Mouse (Mus musculus) CH12.LX (cell line): Measurements from ENCODE around the gene Klhl26. TPM values are rescaled to one million over a fixed set of nuclear protein-coding genes. Genes with fewer than 3 reads are reported as not detected.

Experiments
- DNase-seq: peaks from one replicate; pipeline ENCODE4 v3.0.0-alpha.2; 2013; ENCODE audit errors: extremely low read depth
- H3K27ac ChIP-seq: 2 replicates; pipeline ENCODE4 v1.5.1; 2012; ENCODE audit warnings: low read depth, mild to moderate bottlenecking, control low read depth, moderate library complexity; ENCODE audit not compliant: insufficient read depth
- H3K27me3 ChIP-seq: replicated peaks from 2 replicates; pipeline ENCODE3; 2012; ENCODE audit warnings: inconsistent platforms
- H3K36me3 ChIP-seq, 2 experiments: replicated peaks in 1 of 2; 2 replicates each; pipeline versions ENCODE3 to v1.6.1; 2012; ENCODE audit warnings: inconsistent platforms in 1 of 2, low read length in 1 of 2, mild to moderate bottlenecking in 1 of 2, mixed read lengths in 1 of 2, moderate library complexity in 1 of 2; ENCODE audit not compliant: control insufficient read depth in 1 of 2, insufficient read depth in 1 of 2
- H3K4me1 ChIP-seq, 2 experiments: 2 replicates each; pipeline ENCODE4 v1.6.1; 2012; ENCODE audit warnings: inconsistent platforms in 1 of 2, moderate library complexity in 1 of 2; ENCODE audit not compliant: insufficient read depth in 2 of 2, control insufficient read depth in 1 of 2
- H3K4me2 ChIP-seq: 2 replicates; pipeline ENCODE4 v1.6.1; 2012; ENCODE audit warnings: low read depth, mild to moderate bottlenecking, control low read depth; ENCODE audit not compliant: poor library complexity, insufficient read depth, severe bottlenecking
- H3K4me3 ChIP-seq, 3 experiments: fragments of 150-350 bp in 1 of 3; sonication (generic) in 1 of 3; replicated peaks in 1 of 3; 2 replicates each; pipeline versions ENCODE3 to v1.5.1; 2011 to 2012; ENCODE audit warnings: low read depth in 2 of 3, low read length in 2 of 3, mild to moderate bottlenecking in 2 of 3, moderate library complexity in 2 of 3, control low read depth in 1 of 3, improper control_type of control experiment in 1 of 3, inconsistent platforms in 1 of 3, mixed read lengths in 1 of 3; ENCODE audit not compliant: poor library complexity in 1 of 3
- H3K79me2 ChIP-seq: replicated peaks from 2 replicates; pipeline ENCODE4 v1.6.1; 2012; ENCODE audit warnings: mild to moderate bottlenecking, moderate library complexity; ENCODE audit not compliant: control insufficient read depth, poor library complexity, insufficient read depth, severe bottlenecking; ENCODE audit errors: extremely low read depth
- H3K9ac ChIP-seq: 2 replicates; pipeline ENCODE4 v1.6.1; 2012; ENCODE audit warnings: low read depth, mild to moderate bottlenecking, control low read depth, moderate library complexity; ENCODE audit not compliant: insufficient read depth
- H3K9me3 ChIP-seq: replicated peaks from 2 replicates; pipeline ENCODE3; 2012; ENCODE audit warnings: low read length, inconsistent platforms, mixed read lengths
- BHLHE40 ChIP-seq: IDR thresholded peaks from 2 replicates; pipeline ENCODE4 v1.6.1; 2011; ENCODE audit warnings: mild to moderate bottlenecking, low read depth, low read length, improper control_type of control experiment
- CHD1 ChIP-seq: IDR thresholded peaks from 2 replicates; pipeline ENCODE4 v1.6.1; 2012; ENCODE audit warnings: low read depth, low read length, improper control_type of control experiment, inconsistent platforms
- CHD2 ChIP-seq: IDR thresholded peaks from 2 replicates; pipeline ENCODE4 v1.6.1; 2011; ENCODE audit warnings: low read length, improper control_type of control experiment
- CTCF ChIP-seq, 2 experiments: IDR thresholded peaks in 1 of 2; conservative IDR thresholded peaks in 1 of 2; 2 replicates each; pipeline ENCODE4 v1.5.1; 2011 to 2012; ENCODE audit warnings: low read depth in 2 of 2, low read length in 2 of 2, improper control_type of control experiment in 1 of 2, inconsistent platforms in 1 of 2, mild to moderate bottlenecking in 1 of 2, moderate library complexity in 1 of 2
- E2F4 ChIP-seq: IDR thresholded peaks from 2 replicates; pipeline ENCODE4 v1.6.1; 2011; ENCODE audit warnings: low read depth, low read length, improper control_type of control experiment; ENCODE audit not compliant: insufficient replicate concordance
- ELF1 ChIP-seq: IDR thresholded peaks from 2 replicates; pipeline ENCODE4 v1.6.1; 2014; ENCODE audit warnings: low read depth, mild to moderate bottlenecking, inconsistent platforms, low read length, improper control_type of control experiment
- EP300 ChIP-seq: IDR thresholded peaks from 2 replicates; pipeline ENCODE4 v1.6.1; 2011; ENCODE audit warnings: low read length, improper control_type of control experiment
- GABPA ChIP-seq: IDR thresholded peaks from 2 replicates; pipeline ENCODE4 v1.6.1; 2012; ENCODE audit warnings: low read depth, low read length, improper control_type of control experiment, inconsistent platforms; ENCODE audit not compliant: insufficient replicate concordance
- IRF4 ChIP-seq: IDR thresholded peaks from 2 replicates; pipeline ENCODE4 v1.6.1; 2014; ENCODE audit warnings: low read depth, mild to moderate bottlenecking, inconsistent platforms, low read length, improper control_type of control experiment
- JUN ChIP-seq: IDR thresholded peaks from 2 replicates; pipeline ENCODE4 v1.6.1; 2011; ENCODE audit warnings: low read depth, mild to moderate bottlenecking, low read length, improper control_type of control experiment, moderate library complexity; ENCODE audit not compliant: insufficient read depth
- MAFK ChIP-seq: IDR thresholded peaks from 2 replicates; pipeline ENCODE4 v1.6.1; 2011; ENCODE audit warnings: low read length, improper control_type of control experiment; ENCODE audit not compliant: insufficient replicate concordance
- MAX ChIP-seq: IDR thresholded peaks from 2 replicates; pipeline ENCODE4 v1.6.1; 2011; ENCODE audit warnings: low read length, improper control_type of control experiment
- MEF2A ChIP-seq: IDR thresholded peaks from 2 replicates; pipeline ENCODE4 v1.6.1; 2014; ENCODE audit warnings: low read depth, mild to moderate bottlenecking, inconsistent platforms, low read length, improper control_type of control experiment, borderline replicate concordance
- MXI1 ChIP-seq: IDR thresholded peaks from 2 replicates; pipeline ENCODE4 v1.6.1; 2011; ENCODE audit warnings: mild to moderate bottlenecking, low read depth, low read length, improper control_type of control experiment
- MYC ChIP-seq: IDR thresholded peaks from 2 replicates; pipeline ENCODE4 v1.6.1; 2011; ENCODE audit warnings: low read depth, mild to moderate bottlenecking, improper control_type of control experiment, low read length
- NELFE ChIP-seq: IDR thresholded peaks from 2 replicates; pipeline ENCODE4 v1.6.1; 2011; ENCODE audit warnings: low read depth, low read length, improper control_type of control experiment
- NRF1 ChIP-seq: IDR thresholded peaks from 2 replicates; pipeline ENCODE4 v1.6.1; 2014; ENCODE audit warnings: low read depth, mild to moderate bottlenecking, inconsistent platforms, low read length, improper control_type of control experiment, moderate library complexity
- POLR2A ChIP-seq: IDR thresholded peaks from 2 replicates; pipeline ENCODE4 v1.6.1; 2011; ENCODE audit warnings: low read depth, mild to moderate bottlenecking, improper control_type of control experiment, low read length
- POLR2AphosphoS2 ChIP-seq: IDR thresholded peaks from 2 replicates; pipeline ENCODE4 v1.6.1; 2011; ENCODE audit warnings: low read depth, low read length, improper control_type of control experiment
- RAD21 ChIP-seq: IDR thresholded peaks from 2 replicates; pipeline ENCODE4 v1.6.1; 2011; ENCODE audit warnings: low read depth, mild to moderate bottlenecking, low read length, improper control_type of control experiment, moderate library complexity
- SMC3 ChIP-seq: IDR thresholded peaks from 2 replicates; pipeline ENCODE4 v1.6.1; 2011; ENCODE audit warnings: low read depth, low read length, improper control_type of control experiment
- TBP ChIP-seq: conservative IDR thresholded peaks from 2 replicates; pipeline ENCODE4 v1.6.1; 2011; ENCODE audit warnings: low read depth, low read length, improper control_type of control experiment
- USF2 ChIP-seq: conservative IDR thresholded peaks from 2 replicates; pipeline ENCODE4 v1.6.1; 2011; ENCODE audit warnings: low read depth, low read length, improper control_type of control experiment
- ZC3H11A ChIP-seq: IDR thresholded peaks from 2 replicates; pipeline ENCODE4 v1.6.1; 2012; ENCODE audit warnings: low read depth, mild to moderate bottlenecking, inconsistent platforms, low read length, improper control_type of control experiment
- ZMIZ1 ChIP-seq: IDR thresholded peaks from 2 replicates; pipeline ENCODE4 v1.6.1; 2012; ENCODE audit warnings: low read depth, mild to moderate bottlenecking, inconsistent platforms, low read length, improper control_type of control experiment
- ZNF384 ChIP-seq: IDR thresholded peaks from 2 replicates; pipeline ENCODE4 v1.6.1; 2012; ENCODE audit warnings: low read depth, low read length, improper control_type of control experiment, inconsistent platforms
- dilution Hi-C: fragments of 300-500 bp; cut with MboI; formaldehyde crosslinking; loops from 2 replicates; pipeline ENCODE4 v1.14.3; 2020; ENCODE audit warnings: low sequenced_read_pairs; ENCODE audit not compliant: extremely low pct_unique_long_range_greater_than_20kb, extremely low pct_ligation_motif_present
- in situ Hi-C: fragments of 300-500 bp; cut with MboI; formaldehyde crosslinking; loops from 3 replicates; pipeline ENCODE4 v1.14.3; 2019; ENCODE audit warnings: low sequenced_read_pairs, low pct_ligation_motif_present, low pct_unique_long_range_greater_than_20kb, mixed read lengths
- polyA plus RNA-seq: library from polyadenylated mRNA; unstranded; fragments of >175 nt; gene quantifications from 2 replicates; pipeline ENCODE4 v1.2.1, GENCODE M21; 2012; ENCODE audit warnings: low read depth; ENCODE audit not compliant: insufficient read length
- total RNA-seq, 2 experiments: library from RNA; depleted of rRNA; stranded (reverse); fragments of 300-350 nt in 1 of 2; fragments of >200 nt in 1 of 2; gene quantifications; 2 replicates each; pipeline ENCODE4 v1.2.3; 2012 to 2014

Gene Klhl26
- total and polyA plus RNA-seq, 3 experiments: 4.7 to 15.6 (median 6.0) TPM

DNA sequence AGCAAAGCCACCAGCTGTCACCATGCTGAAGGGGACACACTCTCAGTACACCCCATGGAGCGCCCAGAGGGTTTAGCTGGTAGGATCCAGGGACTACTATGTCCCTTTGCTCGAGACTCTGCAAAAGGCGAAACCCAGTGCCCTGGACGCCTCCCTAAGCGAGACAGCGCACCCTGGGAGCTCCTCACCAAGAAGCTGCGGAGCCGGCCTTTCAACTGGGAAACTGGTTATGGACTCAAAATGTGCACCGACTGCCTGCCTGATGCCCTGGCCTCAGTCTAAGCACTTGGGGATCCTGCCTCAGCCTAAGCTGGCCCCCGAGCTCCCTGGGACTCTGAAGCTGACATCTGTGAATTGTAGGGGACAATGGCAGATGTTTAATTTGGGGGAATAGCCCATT lies 67.7 kb downstream of the Klhl26 start:
- in situ Hi-C loops: no loop called here
- H3K4me1 ChIP-seq: peaks cover 2 to 45% of the 10 kb centered on the region in 2 experiments; a peak in 3 of 4 replicates

DNA sequence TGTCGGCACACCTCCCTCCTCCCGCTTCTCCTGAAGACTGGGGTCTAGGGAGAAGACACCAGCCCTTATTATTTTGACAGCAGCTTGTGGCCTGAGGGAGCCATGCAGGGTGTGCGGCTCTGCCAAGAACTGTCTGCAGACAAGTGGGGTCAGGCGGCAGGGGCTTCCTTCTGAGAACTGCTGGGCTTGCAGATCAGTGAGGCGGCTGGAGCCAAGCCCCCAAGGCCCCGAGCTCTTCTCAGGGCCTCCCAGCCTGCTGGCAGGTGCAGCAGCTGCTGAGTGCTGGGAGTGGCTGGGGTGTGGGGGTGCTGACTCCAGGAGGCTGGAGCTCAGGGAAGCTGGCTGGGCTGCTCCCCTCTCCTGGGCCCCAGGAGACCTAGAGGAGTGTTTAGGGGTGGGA lies 68.5 kb downstream of the Klhl26 start:
- in situ Hi-C loops: no loop called here
- Histone ChIP-seq H3K9ac (no peak overlapping the region), H3K36me3 (peaks cover 0 to 52% of the 10 kb centered on the region in 2 experiments), H3K79me2 (no peaks in the 10 kb centered on the region), H3K4me2 (no peak overlapping the region), H3K4me3 (no peak overlapping the region), H3K9me3 (peaks cover 5% of the 10 kb centered on the region), H3K4me1 (peaks cover 2 to 45% of the 10 kb centered on the region in 2 experiments; a peak in 3 of 4 replicates), H3K27me3 (no peaks in the 10 kb centered on the region), H3K27ac (no peak overlapping the region)
- DNase-seq: no peak
- TF ChIP-seq POLR2A (no peak), SMC3 (no peak), ZNF384 (no peak), MAFK (no peak), MXI1 (no peak), NELFE (no peak), GABPA (no peak), NRF1 (no peak), E2F4 (no peak), JUN (no peak), TBP (no peak), ZMIZ1 (no peak), MEF2A (no peak), CHD1 (no peak), ZC3H11A (no peak), CHD2 (no peak), ELF1 (no peak), BHLHE40 (no peak), CTCF (conservative IDR thresholded peaks at IDR 0.05 in 1 of 2, IDR thresholded peaks at IDR 0.05 in 1 of 2; ENCODE audit: low read depth in 2 of 2, low read length in 2 of 2) (no peak)
- dilution Hi-C loops: no loop called here

More for the DNA sequence above, 67.7 kb downstream of the Klhl26 start:
- peaks cover 0 to 52% of the 10 kb centered on the region in 2 experiments for H3K36me3 ChIP-seq
- H3K4me3 ChIP-seq: no peak overlapping the region
- no peaks in the 10 kb centered on the region for H3K27me3 ChIP-seq
- TF ChIP-seq POLR2AphosphoS2 (no peak), EP300 (no peak), ZC3H11A (no peak), CHD2 (no peak), SMC3 (no peak), NELFE (no peak), IRF4 (no peak), TBP (no peak), USF2 (no peak), CHD1 (no peak), MYC (no peak), MEF2A (no peak), MXI1 (no peak), RAD21 (no peak), BHLHE40 (no peak), ZMIZ1 (no peak), MAX (no peak)
- H3K9ac ChIP-seq: no peak overlapping the region
- peaks cover 5% of the 10 kb centered on the region for H3K9me3 ChIP-seq
- dilution Hi-C loops: no loop called here
- DNase-seq: no peak
- H3K27ac ChIP-seq: no peak overlapping the region
- no peak overlapping the region for H3K4me2 ChIP-seq
- H3K79me2 ChIP-seq: no peaks in the 10 kb centered on the region
